Mouse (Mus musculus): ENCODE data around the gene Srbd1.

Gene Srbd1

GRCm38 (mm10) chr17:86145079-86145951 lies at the start of gene Srbd1:
TSS of gene Srbd1 (minus strand) at chr17:86145175.
- DNase-seq (ENCODE audit: extremely low read depth, low read depth), result peak; percentile 75

GRCm38 (mm10) chr17:86193979-86194378 lies 49.0 kb upstream of the Srbd1 start:
- DNase-seq (ENCODE audit: extremely low read depth, low read depth), result no peak

GRCm38 (mm10) chr17:86187777-86188176 lies 42.8 kb upstream of the Srbd1 start:
- DNase-seq (ENCODE audit: extremely low read depth, low read depth), result peak; percentile 97

- peak; percentile 86 for DNase-seq (ENCODE audit: extremely low read depth, low read depth)
These were observed 40.6 kb upstream of the Srbd1 start for GRCm38 (mm10) chr17:86185584-86185983.

GRCm38 (mm10) chr17:86184552-86185209 lies 39.7 kb upstream of the Srbd1 start:
- DNase-seq (ENCODE audit: extremely low read depth, low read depth), result peak; percentile 80

- DNase-seq (ENCODE audit: extremely low read depth, low read depth), result no peak
These were observed 38.8 kb upstream of the Srbd1 start for GRCm38 (mm10) chr17:86183788-86184187.

- peak; percentile 62 for DNase-seq (ENCODE audit: extremely low read depth, low read depth)
These were observed 31.7 kb upstream of the Srbd1 start for GRCm38 (mm10) chr17:86176722-86177121.

- DNase-seq (ENCODE audit: extremely low read depth, low read depth), result peak; percentile 12
These were observed 30.5 kb upstream of the Srbd1 start for GRCm38 (mm10) chr17:86175516-86175915.

- DNase-seq (ENCODE audit: extremely low read depth, low read depth), result peak; percentile 33
These were observed 25.4 kb upstream of the Srbd1 start for GRCm38 (mm10) chr17:86170164-86170958.

GRCm38 (mm10) chr17:86169092-86169491 lies 24.1 kb upstream of the Srbd1 start:
- no peak for DNase-seq (ENCODE audit: extremely low read depth, low read depth)

- DNase-seq (ENCODE audit: extremely low read depth, low read depth), result peak; percentile 18
These were observed 23.4 kb upstream of the Srbd1 start for GRCm38 (mm10) chr17:86168231-86168981.

GRCm38 (mm10) chr17:86167320-86168230 lies 22.6 kb upstream of the Srbd1 start, which contains the start of gene Prkce:
TSS of gene Prkce (plus strand) at chr17:86167785.
- peak; percentile 72 for DNase-seq (ENCODE audit: extremely low read depth, low read depth)

- DNase-seq (ENCODE audit: extremely low read depth, low read depth), result peak; percentile 33
These were observed 21.8 kb upstream of the Srbd1 start for GRCm38 (mm10) chr17:86166567-86167319.

- DNase-seq (ENCODE audit: extremely low read depth, low read depth), result no peak
These were observed 21.1 kb upstream of the Srbd1 start for GRCm38 (mm10) chr17:86166051-86166566.

- DNase-seq (ENCODE audit: extremely low read depth, low read depth), result no peak
These were observed 19.4 kb upstream of the Srbd1 start for GRCm38 (mm10) chr17:86164416-86164815.

- no peak for DNase-seq (ENCODE audit: extremely low read depth, low read depth)
These were observed 17.7 kb upstream of the Srbd1 start for GRCm38 (mm10) chr17:86162672-86163071.

GRCm38 (mm10) chr17:86156999-86157398 lies 12.0 kb upstream of the Srbd1 start:
- no peak for DNase-seq (ENCODE audit: extremely low read depth, low read depth)

GRCm38 (mm10) chr17:86150867-86151348 lies 5.9 kb upstream of the Srbd1 start:
- peak; percentile 82 for DNase-seq (ENCODE audit: extremely low read depth, low read depth)

GRCm38 (mm10) chr17:86149726-86150125 lies 4.8 kb upstream of the Srbd1 start:
- DNase-seq (ENCODE audit: extremely low read depth, low read depth), result peak; percentile 57
